Mouse (Mus musculus) adrenal gland, postnatal 10 days (tissue): ENCODE measurements around the gene Them7. TPM values are rescaled to one million over a fixed set of nuclear protein-coding genes. Genes with fewer than 3 reads are reported as not detected.

Experiments used
- DNase-seq: peaks from one replicate; pipeline ENCODE4 v3.0.0; 2021; ENCODE audit warnings: mixed read lengths
- total RNA-seq, 2 experiments: library from RNA; stranded (reverse); gene quantifications; 2 replicates each; pipeline ENCODE4 v1.2.3; 2021

Gene Them7
- total RNA-seq, 2 experiments from 2014 or later: 2.2 to 3.8 TPM

DNA sequence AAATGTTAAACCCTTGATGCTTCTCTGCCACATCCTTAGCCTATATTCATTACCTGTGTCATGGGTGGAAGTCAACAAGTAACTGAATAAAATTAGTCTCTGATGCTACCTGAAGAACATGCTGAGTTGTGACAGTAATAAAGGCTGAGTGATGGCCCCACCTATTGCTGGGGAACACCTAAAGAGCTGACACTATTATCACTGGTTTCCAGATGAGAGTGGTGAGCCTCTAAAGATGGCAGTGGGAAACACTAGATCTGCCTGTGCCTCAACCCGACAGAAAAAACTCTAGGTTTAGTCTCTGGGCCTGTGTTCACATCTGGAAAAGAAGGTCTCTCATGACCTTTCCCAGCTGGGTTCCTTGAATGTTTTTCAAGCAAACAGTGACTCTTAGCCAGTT is 155.6 kb downstream of the Them7 start:
- no peak for DNase-seq

DNA sequence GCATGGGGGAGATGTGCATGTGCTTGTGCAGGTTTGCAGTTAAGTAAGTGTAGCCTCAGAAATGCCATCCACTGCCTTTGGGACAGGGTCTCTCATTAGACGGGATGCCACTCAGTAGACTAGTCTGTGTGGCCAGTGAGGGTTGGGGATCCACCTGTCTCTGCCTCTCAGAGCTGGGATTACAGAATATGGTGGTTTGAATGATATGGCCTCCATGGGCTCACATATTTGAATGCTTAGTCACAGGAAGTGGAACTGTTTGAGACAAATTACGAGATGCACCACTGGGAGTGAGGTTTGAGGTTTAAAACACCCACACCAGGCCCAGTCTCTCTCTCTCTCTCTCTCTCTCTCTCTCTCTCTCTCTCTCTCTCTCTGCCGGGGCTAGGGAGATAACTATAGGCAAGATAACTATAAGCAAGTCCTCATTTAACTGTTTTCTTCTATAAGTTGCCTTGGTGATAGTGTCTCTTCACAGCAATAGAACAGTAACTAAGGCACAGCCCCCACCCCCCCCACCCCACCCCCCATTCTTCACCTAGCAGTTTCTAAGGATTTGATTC is 156.7 kb downstream of the Them7 start:
- no peak for DNase-seq

DNA sequence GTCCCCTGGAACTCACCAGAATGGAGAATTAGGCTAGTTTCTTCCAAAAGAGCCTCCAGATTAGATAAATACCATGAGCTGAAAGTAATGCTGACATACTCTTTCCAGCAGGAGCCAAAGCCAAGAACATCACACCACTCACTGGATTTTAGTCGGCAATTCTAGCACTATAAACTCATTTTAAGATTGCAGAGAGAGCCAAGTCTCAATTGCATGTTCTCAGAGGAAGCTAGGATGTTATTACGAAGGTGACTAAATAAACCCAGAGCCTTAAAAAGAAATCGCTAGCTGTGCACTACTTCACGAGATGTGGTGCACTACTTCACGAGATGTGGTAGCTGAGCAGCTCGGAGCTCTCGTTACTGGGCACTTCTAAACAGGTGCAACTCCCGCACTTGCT is 158.9 kb downstream of the Them7 start:
- DNase-seq: no peak

- DNase-seq: no peak
Measured at GRCm38 (mm10) chr2:105384998-105385397, 160.9 kb downstream of the Them7 start.

GRCm38 (mm10) chr2:105386418-105386817 is 162.3 kb downstream of the Them7 start:
- no peak for DNase-seq

DNA sequence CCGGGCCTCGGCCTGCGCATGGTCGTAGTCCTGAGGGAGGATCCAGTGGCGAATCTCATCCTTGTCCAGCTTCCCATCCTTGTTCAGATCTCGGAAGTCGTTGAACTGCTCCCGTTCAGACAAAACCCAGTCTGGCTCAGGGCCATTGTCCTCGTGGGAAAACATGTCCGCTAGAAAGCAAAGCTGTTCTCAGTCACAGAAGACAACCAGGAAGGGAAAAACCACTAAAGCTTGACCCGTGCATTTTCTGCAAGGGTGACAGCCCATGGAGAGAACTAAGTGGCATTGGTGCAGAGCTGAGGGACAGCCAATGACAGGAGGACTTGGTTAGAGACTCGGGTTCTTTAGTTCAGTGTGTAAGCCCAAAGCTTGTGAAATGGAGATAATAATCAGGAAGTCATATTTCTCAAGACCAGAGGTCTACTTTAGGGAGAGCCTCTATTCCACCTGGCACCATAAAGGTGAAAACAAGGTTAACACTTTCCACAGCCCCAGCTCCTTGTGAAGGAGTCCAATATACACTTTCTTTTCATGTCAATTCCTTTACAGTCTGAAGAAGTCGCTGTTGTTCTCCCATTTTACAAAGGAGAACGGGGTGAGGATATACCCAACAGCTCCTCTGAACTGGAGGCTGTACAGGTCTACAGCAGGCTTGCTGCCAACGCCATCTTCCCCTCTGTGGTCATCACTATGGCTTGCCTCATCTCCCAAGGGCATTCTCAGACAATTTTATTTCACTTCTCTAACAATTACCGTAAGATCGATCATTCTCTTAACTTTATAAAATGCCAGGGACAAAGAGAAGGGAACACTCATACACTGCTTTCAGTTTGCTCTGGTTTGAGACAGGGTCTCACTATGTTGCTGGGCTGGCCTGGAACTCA is 165.1 kb downstream of the Them7 start:
- DNase-seq: no peak

DNA sequence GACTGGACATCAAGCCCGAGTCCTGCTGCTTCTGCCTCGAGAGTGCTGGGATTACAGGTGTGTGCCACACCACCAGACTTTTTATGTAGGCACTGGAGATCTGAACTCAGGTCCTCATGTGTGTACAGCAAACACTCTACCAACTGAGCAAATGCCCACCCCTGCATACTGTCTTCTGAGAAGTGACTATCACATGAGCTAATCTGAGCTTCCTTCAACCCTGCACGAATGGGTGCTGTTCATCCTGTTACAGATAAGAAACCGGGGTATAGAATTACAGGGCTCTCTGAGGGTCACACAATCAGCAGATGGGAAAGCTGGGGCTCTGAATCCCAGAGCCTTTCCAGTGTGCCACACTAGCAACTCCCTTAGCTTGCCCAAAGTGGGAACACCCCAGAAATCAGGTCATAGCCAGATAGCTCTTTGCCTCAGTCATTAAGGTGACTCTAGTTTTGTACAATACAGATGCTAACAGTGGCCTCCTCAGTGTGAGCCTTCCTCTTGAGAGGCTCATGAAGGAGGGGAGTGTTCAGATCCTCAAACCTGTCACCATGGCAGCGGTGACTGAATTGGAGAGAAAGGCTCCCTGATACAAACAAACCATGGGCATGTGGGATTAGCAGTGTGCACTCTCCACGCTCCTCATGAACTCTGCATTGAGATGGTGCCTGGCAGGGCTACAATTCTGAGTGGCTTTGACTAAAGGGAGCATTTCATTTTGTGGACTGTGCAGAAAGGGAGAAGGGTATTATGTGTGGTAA is 166.7 kb downstream of the Them7 start:
- no peak for DNase-seq

GRCm38 (mm10) chr2:105391414-105391784 is 167.3 kb downstream of the Them7 start:
- no peak for DNase-seq

DNA sequence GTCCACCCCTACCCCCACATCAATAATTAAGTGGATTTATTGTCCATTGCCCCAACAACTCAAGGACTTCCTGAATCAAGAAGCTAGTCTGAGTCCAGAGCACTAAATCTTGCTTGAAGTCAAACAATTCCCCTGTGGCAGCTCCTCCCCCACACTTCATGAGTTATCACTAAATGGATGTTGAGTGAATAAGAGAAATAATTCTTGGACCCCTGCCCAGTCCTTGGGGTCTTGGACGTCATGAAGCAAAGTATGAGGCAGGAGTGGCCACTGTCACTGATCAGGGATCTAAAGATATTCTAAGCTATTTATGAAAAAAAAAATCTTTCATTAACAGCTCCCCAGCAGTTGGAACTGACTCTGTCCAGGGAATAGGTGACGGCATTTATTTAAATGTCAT is 168.4 kb downstream of the Them7 start:
- peak; percentile 31 for DNase-seq

DNA sequence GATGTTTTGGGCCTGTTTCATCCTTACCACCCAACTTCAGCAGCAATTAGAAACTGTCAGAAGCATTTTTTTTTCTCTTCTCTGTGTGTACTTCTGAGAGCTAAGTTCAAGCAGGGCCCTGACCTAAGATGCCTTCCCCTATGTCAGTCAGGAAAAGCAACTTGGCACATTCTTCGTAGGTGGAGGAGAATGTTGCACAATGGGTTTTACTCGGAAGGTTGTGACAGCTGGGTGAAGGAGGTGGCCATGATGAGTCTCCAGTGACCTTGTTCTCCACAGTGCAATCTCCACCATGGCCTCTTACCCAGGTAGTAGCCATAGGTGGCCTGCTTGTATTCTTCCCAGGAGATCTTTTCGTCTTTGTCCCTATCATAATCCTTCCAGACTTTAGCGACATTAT is 170.3 kb downstream of the Them7 start:
- DNase-seq: no peak

GRCm38 (mm10) chr2:105396066-105396465 is 171.9 kb downstream of the Them7 start:
- DNase-seq: no peak

DNA sequence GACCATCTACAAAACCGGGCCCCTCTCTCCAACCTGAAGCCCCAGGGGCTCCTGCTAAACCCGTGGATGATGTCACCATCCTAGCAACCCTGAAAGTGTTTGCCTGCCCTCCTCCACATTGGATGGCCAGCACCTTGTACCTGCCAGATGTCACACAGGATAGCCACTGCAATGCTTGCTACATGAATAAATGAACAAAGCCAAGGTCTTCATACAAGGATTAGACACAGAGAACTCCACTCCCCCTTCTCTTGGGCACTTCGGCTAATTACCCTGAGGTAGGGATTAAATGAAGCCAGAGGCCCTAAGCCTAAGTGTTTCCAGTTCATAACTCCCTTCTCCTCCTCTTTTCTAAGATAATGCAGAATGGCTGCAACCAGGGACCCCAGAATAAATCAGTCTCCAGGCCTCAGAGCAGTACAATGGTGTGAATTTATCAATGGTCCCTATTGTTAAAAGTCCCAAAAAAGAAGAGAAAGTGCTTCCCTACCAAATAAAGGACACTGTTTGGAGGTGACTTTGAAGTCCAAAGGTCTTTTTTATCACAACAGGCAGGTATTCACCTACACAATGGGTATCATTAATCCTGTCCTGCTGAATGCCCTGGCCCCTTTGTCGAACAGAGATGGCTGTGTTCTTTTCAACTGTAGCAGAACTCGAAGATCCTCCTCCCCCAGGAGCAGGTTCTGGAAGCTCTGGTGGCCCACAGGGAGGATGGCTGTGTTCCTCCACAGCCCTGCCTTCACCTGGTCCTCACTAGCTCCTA is 173.5 kb downstream of the Them7 start:
- no peak for DNase-seq

DNA sequence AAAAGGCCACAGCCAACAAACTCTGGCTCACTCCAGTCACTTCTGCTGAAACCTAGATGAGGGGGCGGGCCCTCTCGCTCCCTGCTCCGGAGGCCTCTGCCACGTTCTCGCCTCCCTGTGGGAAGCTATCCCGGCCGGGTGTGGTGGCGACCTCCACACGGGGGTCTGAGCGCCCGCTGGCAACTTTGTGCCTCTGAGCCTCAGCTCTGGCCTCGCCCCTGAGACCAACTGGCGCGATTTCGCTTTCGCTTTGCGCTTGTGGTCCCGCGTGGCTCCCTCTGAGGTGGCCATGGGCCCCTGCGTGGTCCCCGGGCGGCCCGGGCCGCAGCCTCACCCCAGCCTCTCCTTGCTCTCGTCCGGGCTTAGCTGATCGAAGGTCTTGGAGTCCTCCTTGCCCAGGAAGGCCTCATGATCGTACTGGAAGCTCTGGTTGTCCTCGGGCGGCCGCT is 174.5 kb downstream of the Them7 start:
- peak; percentile 68 for DNase-seq

- DNase-seq: peak; percentile 87
Measured at GRCm38 (mm10) chr2:105399085-105399891, 175.2 kb downstream of the Them7 start, which contains the start of gene Rcn1. Rcn1 (minus strand) TSS chr2:105399319.

DNA sequence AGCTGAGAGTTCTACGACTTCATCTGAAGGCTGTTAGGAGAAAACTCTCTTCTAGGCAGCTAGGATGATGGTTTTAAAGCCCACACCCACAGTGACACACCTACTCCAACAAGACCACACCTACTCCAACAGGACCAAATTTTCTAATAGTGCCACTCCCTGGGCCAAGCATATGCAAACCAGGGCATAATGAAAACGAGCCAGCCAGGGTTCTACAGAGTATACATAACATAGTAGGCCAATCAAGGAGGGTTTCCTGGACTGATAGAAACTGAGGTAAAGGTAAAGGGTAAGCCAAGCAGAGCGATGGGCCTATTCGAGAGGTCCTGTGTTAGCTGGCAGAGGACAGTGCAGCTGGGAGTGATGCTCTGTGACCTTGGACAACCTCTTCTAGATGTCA is 176.4 kb downstream of the Them7 start:
- no peak for DNase-seq

- no peak for DNase-seq
Measured at GRCm38 (mm10) chr2:105402180-105402579, 178.1 kb downstream of the Them7 start.

- peak; percentile 33 for DNase-seq
Measured at GRCm38 (mm10) chr2:105408511-105408910, 184.4 kb downstream of the Them7 start.

GRCm38 (mm10) chr2:105409253-105409652 is 185.1 kb downstream of the Them7 start:
- no peak for DNase-seq

GRCm38 (mm10) chr2:105414309-105414708 is 190.2 kb downstream of the Them7 start:
- no peak for DNase-seq

- DNase-seq: no peak
Measured at GRCm38 (mm10) chr2:105416046-105416659, 192.0 kb downstream of the Them7 start.
